ENCODE assay signal across 10 mouse cellular contexts in the genomic region with DNA sequence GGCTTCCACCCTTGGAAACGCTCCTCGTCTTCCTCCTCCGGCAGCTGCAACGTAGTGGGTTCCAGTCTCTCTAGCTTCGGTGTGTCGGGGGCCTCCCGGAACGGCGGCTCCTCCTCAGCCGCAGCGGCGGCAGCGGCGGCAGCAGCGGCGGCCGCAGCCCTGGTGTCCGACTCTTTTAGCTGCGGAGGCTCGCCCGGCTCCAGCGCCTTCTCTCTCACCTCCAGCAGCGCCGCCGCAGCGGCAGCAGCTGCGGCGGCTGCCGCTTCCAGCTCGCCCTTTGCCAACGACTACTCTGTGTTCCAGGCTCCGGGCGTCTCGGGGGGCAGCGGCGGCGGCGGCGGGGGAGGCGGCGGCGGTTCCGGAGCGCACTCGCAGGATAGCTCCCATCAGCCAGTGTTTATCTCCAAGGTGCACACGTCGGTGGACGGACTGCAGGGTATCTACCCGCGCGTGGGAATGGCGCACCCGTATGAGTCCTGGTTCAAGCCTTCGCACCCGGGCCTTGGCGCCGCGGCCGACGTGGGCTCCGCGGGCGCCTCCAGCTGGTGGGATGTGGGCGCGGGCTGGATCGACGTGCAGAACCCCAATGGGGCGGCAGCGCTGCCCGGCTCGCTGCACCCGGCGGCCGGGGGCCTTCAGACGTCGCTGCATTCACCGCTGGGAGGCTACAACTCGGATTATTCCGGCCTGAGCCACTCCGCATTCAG. TPM values are rescaled to one million over a fixed set of nuclear protein-coding genes. Genes with fewer than 3 reads are reported as not detected.
DNase-seq lines count a peak whose midpoint lies in the region; ATAC-seq and TF ChIP-seq lines count a peak whose summit lies in the region.
"Had no signal": no experiment of that assay in that cellular context is flagged by ENCODE, and none has a peak within 500 bp of the region (broad histone marks: within the 10 kb centered on the region; RNA-seq: fewer than 3 reads in every experiment).

No protein-coding gene starts in this region.

- H3K27ac ChIP-seq in ES-Bruce4 (ENCODE audit: insufficient read depth, low read length) = no peak overlapping the region
- peak overlapping the region; percentile 85 for H3K27ac ChIP-seq in forebrain, embryonic 12.5 days
- no peak overlapping the region for H3K27ac ChIP-seq in limb, embryonic 11.5 days (replicated peaks; ENCODE audit: low read depth, low read length)
- H3K27ac ChIP-seq in olfactory bulb, adult 2 months (ENCODE audit: insufficient read depth, low read depth, low read length) = peak overlapping the region; percentile 100

- TF ChIP-seq EP300 in ES-Bruce4 (IDR thresholded peaks at IDR 0.05; ENCODE audit: insufficient read depth, low read depth, low read length) = no peak

- no peaks in the 10 kb centered on the region for H3K4me1 ChIP-seq in ES-Bruce4 (ENCODE audit: control insufficient read depth, insufficient read depth, low read length)
- peaks cover 28% of the 10 kb centered on the region for H3K4me1 ChIP-seq in forebrain, embryonic 12.5 days
- peaks cover 4% of the 10 kb centered on the region; the same call in 1 of the 2 replicates for H3K4me1 ChIP-seq in limb, embryonic 11.5 days (ENCODE audit: control insufficient read depth, insufficient read depth, low read length)
- H3K4me1 ChIP-seq in olfactory bulb, adult 2 months (ENCODE audit: control insufficient read depth, insufficient read depth, low read length) = no peaks in the 10 kb centered on the region; the same call in 1 of the 2 replicates

- peak; percentile 20 for DNase-seq in gastrocnemius, postnatal 10 days
- no peak for DNase-seq in gastrocnemius, postnatal 36 days
- peak; percentile 69 for DNase-seq in limb, embryonic 11.5 days (ENCODE audit: low spot score)
- DNase-seq in natural killer cell, adult 2 months (ENCODE audit: low spot score in 2 of 2) = no peak
- no peak for DNase-seq in right cerebral cortex, postnatal 10 days (ENCODE audit: low spot score in 2 of 2)

- peaks cover 30% of the 10 kb centered on the region for H3K27me3 ChIP-seq in ES-Bruce4 (ENCODE audit: control insufficient read depth, insufficient read depth, low read length, poor library complexity, severe bottlenecking)
- peaks cover 65% of the 10 kb centered on the region for H3K27me3 ChIP-seq in forebrain, embryonic 12.5 days
- peaks cover 69% of the 10 kb centered on the region for H3K27me3 ChIP-seq in limb, embryonic 11.5 days (ENCODE audit: control insufficient read depth, insufficient read depth, low read length)

- H3K9ac ChIP-seq in ES-Bruce4 (ENCODE audit: low read depth, poor library complexity, severe bottlenecking) = no peak overlapping the region; the same call in none of the 2 replicates
- peak overlapping the region; percentile 65 for H3K9ac ChIP-seq in forebrain, embryonic 12.5 days
- H3K9ac ChIP-seq in limb, embryonic 11.5 days (ENCODE audit: low read length) = peak overlapping the region; percentile 34; the same call in 1 of the 2 replicates

- peak overlapping the region; percentile 57 for H3K4me3 ChIP-seq in ES-Bruce4 (ENCODE audit: low read depth, low read length)
- H3K4me3 ChIP-seq in forebrain, embryonic 12.5 days (replicated peaks) = peak overlapping the region; percentile 57
- peak overlapping the region; percentile 34 for H3K4me3 ChIP-seq in limb, embryonic 11.5 days (ENCODE audit: low read depth, low read length)
- peak overlapping the region; percentile 65 for H3K4me3 ChIP-seq in olfactory bulb, adult 2 months (ENCODE audit: insufficient read depth, low read depth, low read length)

- peak; percentile 40 for ATAC-seq in forebrain, embryonic 12.5 days (ENCODE audit: low FRiP score)
- no peak for ATAC-seq in limb, embryonic 11.5 days (ENCODE audit: insufficient number of reproducible peaks, low FRiP score, low TSS enrichment, low read depth)

- no peaks in the 10 kb centered on the region for H3K9me3 ChIP-seq in ES-Bruce4 (replicated peaks; ENCODE audit: control insufficient read depth, insufficient read depth, low read length, poor library complexity, severe bottlenecking)
- no peaks in the 10 kb centered on the region for H3K9me3 ChIP-seq in forebrain, embryonic 12.5 days
- H3K9me3 ChIP-seq in limb, embryonic 11.5 days (ENCODE audit: control insufficient read depth, low read length) = no peaks in the 10 kb centered on the region

- H3K4me2 ChIP-seq in forebrain, embryonic 12.5 days = peak overlapping the region; percentile 65
- H3K4me2 ChIP-seq in limb, embryonic 11.5 days (ENCODE audit: low read depth, severe bottlenecking) = peak overlapping the region; percentile 39

- intact Hi-C loops in gastrocnemius, postnatal 36 days (cut with DNase I) = no loop called here

- 0% methylated on average over 79 of the region's 80 CpGs for WGBS in forebrain, embryonic 12.5 days
- under 1% methylated on average over 78 of the region's 80 CpGs for WGBS in limb, embryonic 11.5 days
- under 1% methylated on average over 80 of the region's 80 CpGs for WGBS in olfactory bulb, adult 2 months

- TF ChIP-seq POLR2A in ES-Bruce4 (IDR thresholded peaks at IDR 0.05; ENCODE audit: insufficient read depth, low read length) = no peak
- no peak for TF ChIP-seq POLR2A in olfactory bulb, adult 2 months (IDR thresholded peaks at IDR 0.05; ENCODE audit: insufficient read depth, low read depth, low read length)

- H3K36me3 ChIP-seq in ES-Bruce4 (ENCODE audit: control insufficient read depth, insufficient read depth, low read length, poor library complexity, severe bottlenecking) = no peaks in the 10 kb centered on the region
- H3K36me3 ChIP-seq in forebrain, embryonic 12.5 days (replicated peaks) = no peaks in the 10 kb centered on the region
- no peaks in the 10 kb centered on the region for H3K36me3 ChIP-seq in limb, embryonic 11.5 days (ENCODE audit: control insufficient read depth, insufficient read depth, low read length)

- TF ChIP-seq CTCF in ES-Bruce4 (IDR thresholded peaks at IDR 0.05; ENCODE audit: low read depth, low read length) = no peak
- no peak for TF ChIP-seq CTCF in olfactory bulb, adult 2 months (IDR thresholded peaks at IDR 0.05; ENCODE audit: insufficient read depth, low read depth, low read length)

RNA-seq across cellular contexts. Expression of a gene that starts 2.5 kb away (rescaled TPM):
- under 1 TPM in 1 of 2 experiments, not detected in 1; 0.09 TPM for total RNA-seq in gastrocnemius, postnatal 10 days (2021)
- total RNA-seq in gastrocnemius, postnatal 36 days (2021) = not detected
- 0.31 and 0.35 TPM in 2 replicates for polyA plus RNA-seq in ES-Bruce4 (2011; ENCODE audit: insufficient read depth, insufficient read length, low read depth, missing spikeins)
- polyA plus RNA-seq in forebrain, embryonic 12.5 days (2016; fragmentation: Nextera tagmentation; extraction: Ambion mirVana) = 24.8 and 29.6 TPM in 2 replicates
- polyA plus RNA-seq in limb, embryonic 11.5 days (2014; fragmentation: Nextera tagmentation; extraction: Ambion mirVana) = 4.5 and 5.1 TPM in 2 replicates
- polyA plus RNA-seq in olfactory bulb, adult 2 months (2012; ENCODE audit: insufficient read depth, insufficient read length, low replicate concordance, missing spikeins) = not detected in 2 replicates
- total RNA-seq: heart, postnatal 14 days had no signal
- polyA plus RNA-seq: testis, adult 2 months had no signal

Comparison
In these comparisons a context has a peak if more than half of its experiments do, and no peak if none do; other contexts are left out.
1. DNase-seq: peak in gastrocnemius, postnatal 10 days (single experiment) and limb, embryonic 11.5 days (single experiment); none in gastrocnemius, postnatal 36 days (0 of 2), natural killer cell, adult 2 months (0 of 2) and right cerebral cortex, postnatal 10 days (0 of 2).
2. H3K27ac ChIP-seq: peak in forebrain, embryonic 12.5 days (single experiment) and olfactory bulb, adult 2 months (single experiment); none in ES-Bruce4 (single experiment) and limb, embryonic 11.5 days (single experiment).
3. Peak in every context shown above with its lines, with median percentiles within 50 percentile points of each other: H3K4me3 ChIP-seq.